Mouse (Mus musculus) ES-E14 (cell line): Measurements from ENCODE around the gene Sec16a.

Source experiments
- HCFC1 ChIP-seq: IDR thresholded peaks from 2 replicates; pipeline ENCODE4 v1.6.1; 2012; ENCODE audit warnings: low read length, inconsistent platforms, borderline replicate concordance; ENCODE audit not compliant: insufficient read depth
- MAFK ChIP-seq: IDR thresholded peaks from 2 replicates; pipeline ENCODE4 v1.6.1; 2014; ENCODE audit warnings: mild to moderate bottlenecking, low read depth, low read length, inconsistent platforms; ENCODE audit not compliant: insufficient read depth
- ZC3H11A ChIP-seq: IDR thresholded peaks from 2 replicates; pipeline ENCODE4 v1.6.1; 2012; ENCODE audit warnings: low read depth, mild to moderate bottlenecking, inconsistent platforms, low read length, borderline replicate concordance

DNA sequence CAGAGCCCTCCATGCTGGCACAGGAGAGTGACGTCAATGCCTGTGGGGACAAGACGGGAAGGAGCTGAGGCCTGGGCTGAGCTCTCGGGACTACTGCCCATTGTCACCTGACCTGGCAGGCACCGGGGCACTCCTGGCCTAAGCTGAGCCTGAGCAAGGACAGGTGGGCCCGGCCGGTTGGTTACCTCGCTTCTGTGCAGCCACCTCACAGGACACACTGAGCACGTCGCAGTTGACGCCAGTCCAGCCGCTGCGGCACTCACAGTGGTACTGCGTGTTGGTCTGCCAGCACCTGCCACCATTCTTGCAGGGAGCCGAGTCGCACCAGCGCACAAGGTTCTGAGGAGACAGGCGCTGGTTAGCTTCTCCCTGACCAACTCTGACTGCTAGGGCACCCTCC is 26.0 kb upstream of the Sec16a start:
- TF ChIP-seq HCFC1 (no peak), MAFK (no peak), ZC3H11A (no peak)
